Mouse (Mus musculus): ENCODE data around the gene Wdr25. TPM values are rescaled to one million over a fixed set of nuclear protein-coding genes. Genes with fewer than 3 reads are reported as not detected.
A peak's percentile ranks its signal among the peaks of the same experiment; 100 is the strongest.

Gene Wdr25
- polyA plus RNA-seq, 1 experiment from 2014 or later, result 9.9 TPM

DNA sequence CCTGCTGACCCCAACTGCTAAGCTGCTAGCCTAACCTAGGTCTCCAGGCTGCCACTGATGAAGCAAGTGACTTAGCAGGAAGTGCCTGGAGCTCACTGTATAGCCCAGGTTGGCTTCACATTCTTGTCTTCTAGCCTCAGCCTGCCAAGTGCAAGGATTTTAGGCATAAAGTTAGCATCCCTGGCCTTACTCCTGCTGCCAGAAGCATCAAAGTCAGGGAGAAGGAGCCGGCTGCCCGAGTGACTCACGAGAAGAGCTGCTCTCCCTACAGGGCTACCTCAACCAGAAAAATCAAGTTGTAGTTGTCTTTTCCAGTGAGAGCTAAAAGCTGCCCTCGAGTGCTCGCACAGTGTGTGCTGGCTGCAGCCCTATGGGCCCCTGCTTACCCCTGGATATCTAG is 34.9 kb upstream of the Wdr25 start:
- no peak for ATAC-seq (ENCODE audit: low FRiP score, low TSS enrichment)
- no peaks in the 10 kb centered on the region for H3K27me3 ChIP-seq (ENCODE audit: insufficient read depth, low read length)
- H3K4me3 ChIP-seq (ENCODE audit: low read length), result no peak overlapping the region
- H3K4me1 ChIP-seq (ENCODE audit: insufficient read depth, low read length), result no peaks in the 10 kb centered on the region
- no peak overlapping the region for H3K27ac ChIP-seq (ENCODE audit: low read length)
- no peak overlapping the region for H3K9ac ChIP-seq (replicated peaks; ENCODE audit: low read length)
- WGBS, result 74% methylated on average over 5 of the region's 5 CpGs
- H3K4me2 ChIP-seq (replicated peaks; ENCODE audit: low read depth, low read length), result no peak overlapping the region
- H3K9me3 ChIP-seq (ENCODE audit: low read length), result no peaks in the 10 kb centered on the region
- peaks cover 34% of the 10 kb centered on the region for H3K36me3 ChIP-seq (ENCODE audit: insufficient read depth, low read length)

DNA sequence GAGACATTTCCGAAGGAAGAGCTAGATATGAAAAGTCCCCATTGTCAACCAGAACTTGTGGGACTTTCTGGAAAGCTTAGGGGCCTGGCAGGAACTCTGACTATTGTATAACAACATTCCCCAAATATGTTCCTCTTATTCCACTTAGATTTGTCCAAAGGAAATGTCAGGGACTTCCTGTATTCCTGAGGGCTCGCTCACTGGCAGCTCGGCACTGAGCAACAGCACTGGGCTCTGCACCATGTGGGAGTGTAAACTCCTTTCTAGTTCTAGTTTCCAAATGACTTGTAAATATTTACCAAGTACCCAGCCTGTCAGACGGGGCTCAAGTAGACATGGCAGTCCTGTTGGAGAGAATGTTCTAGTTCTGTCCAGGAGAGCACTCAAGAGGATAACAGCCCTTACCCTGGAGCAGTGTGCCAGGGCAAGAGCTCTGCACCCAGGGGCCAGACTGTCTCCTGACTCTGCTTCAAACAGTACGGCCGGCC is 28.4 kb upstream of the Wdr25 start:
- Histone ChIP-seq H3K27me3 (ENCODE audit: insufficient read depth, low read length) (no peaks in the 10 kb centered on the region), H3K36me3 (ENCODE audit: insufficient read depth, low read length) (peaks cover 92% of the 10 kb centered on the region), H3K27ac (ENCODE audit: low read length) (no peak overlapping the region), H3K4me1 (ENCODE audit: insufficient read depth, low read length) (0 out of 2 replicates have a peak, but pooled peaks cover 2% of the 10 kb centered on the region), H3K4me2 (replicated peaks; ENCODE audit: low read depth, low read length) (no peak overlapping the region), H3K4me3 (ENCODE audit: low read length) (no peak overlapping the region), H3K9ac (replicated peaks; ENCODE audit: low read length) (no peak overlapping the region), H3K9me3 (ENCODE audit: low read length) (no peaks in the 10 kb centered on the region)
- no peak for ATAC-seq (ENCODE audit: low FRiP score, low TSS enrichment)
- WGBS, result 76% methylated on average over 6 of the region's 6 CpGs

DNA sequence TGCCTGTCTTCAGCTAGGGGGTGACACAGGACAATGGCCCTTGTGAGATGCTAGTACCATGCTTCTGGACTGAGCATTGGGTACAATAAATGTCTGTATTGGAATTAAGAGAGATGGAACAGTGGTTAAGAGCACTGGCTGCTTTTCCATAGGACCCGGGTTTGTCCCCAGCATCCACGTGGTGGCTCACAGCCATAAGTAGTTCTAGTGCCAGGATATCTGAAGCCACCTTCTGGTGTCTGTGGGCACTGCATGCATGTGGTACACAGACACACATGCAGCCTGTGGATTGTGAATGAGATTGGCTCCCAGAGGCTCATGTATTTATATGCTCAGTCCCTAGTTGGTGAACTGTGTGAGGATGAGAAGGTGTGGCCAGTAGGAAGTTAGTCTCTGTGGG is 23.9 kb upstream of the Wdr25 start:
- H3K36me3 ChIP-seq (ENCODE audit: insufficient read depth, low read length), result peaks cover 67% of the 10 kb centered on the region

DNA sequence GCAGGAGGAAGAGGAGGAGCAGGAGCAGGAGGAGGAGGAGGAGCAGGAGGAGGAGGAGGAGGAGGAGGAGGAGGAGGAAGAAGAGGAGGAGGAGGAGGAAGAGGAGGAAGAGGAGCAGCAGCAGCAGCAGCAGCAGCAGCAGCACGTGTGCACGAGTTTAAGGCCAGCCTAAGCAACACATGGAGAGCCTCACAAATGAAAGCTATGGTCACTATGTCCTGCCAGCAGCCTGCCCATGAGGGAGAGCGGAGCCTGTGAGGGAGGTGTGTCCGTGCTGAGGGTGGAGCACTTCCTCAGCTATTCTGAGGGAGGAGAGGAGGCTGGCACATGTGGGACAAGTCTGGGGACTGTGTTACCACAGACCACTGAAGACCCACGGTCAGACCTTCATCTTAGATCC is 20.3 kb upstream of the Wdr25 start:
- no peak for ATAC-seq (ENCODE audit: low FRiP score, low TSS enrichment)

More for the DNA sequence above, 23.9 kb upstream of the Wdr25 start:
- Histone ChIP-seq H3K4me3 (ENCODE audit: low read length) (no peak overlapping the region), H3K4me2 (replicated peaks; ENCODE audit: low read depth, low read length) (no peak overlapping the region), H3K27me3 (ENCODE audit: insufficient read depth, low read length) (no peaks in the 10 kb centered on the region), H3K9me3 (ENCODE audit: low read length) (no peaks in the 10 kb centered on the region), H3K27ac (ENCODE audit: low read length) (no peak overlapping the region), H3K9ac (replicated peaks; ENCODE audit: low read length) (no peak overlapping the region), H3K4me1 (ENCODE audit: insufficient read depth, low read length) (0 out of 2 replicates have a peak, but pooled peaks cover 2% of the 10 kb centered on the region)
- ATAC-seq (ENCODE audit: low FRiP score, low TSS enrichment), result no peak
- WGBS, result 86% methylated on average over 2 of the region's 2 CpGs

DNA sequence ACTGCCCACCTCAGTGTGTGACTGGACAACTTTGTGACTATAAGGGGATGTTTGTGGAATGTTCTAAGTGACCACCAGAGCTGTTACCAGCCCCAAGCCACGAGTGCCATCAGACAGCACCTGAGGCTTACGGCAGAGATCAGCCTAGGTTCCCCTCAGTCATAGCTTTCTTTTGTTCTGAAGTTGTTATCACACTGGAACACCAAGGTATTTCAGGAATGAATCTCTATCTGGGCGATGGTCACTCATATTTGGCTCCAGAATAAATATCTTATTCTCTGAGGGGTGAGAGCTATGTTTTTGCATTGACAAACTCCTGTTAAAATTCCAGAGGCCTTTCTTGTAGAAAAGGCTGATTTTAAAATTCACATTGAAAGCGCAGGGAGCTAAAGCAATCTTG is 14.3 kb upstream of the Wdr25 start:
- peaks cover 41% of the 10 kb centered on the region for H3K36me3 ChIP-seq (ENCODE audit: insufficient read depth, low read length)
- WGBS, result 88% methylated on average over 4 of the region's 4 CpGs

More for the DNA sequence above, 20.3 kb upstream of the Wdr25 start:
- H3K4me3 ChIP-seq (ENCODE audit: low read length), result no peak overlapping the region
- WGBS, result 67% methylated on average over 5 of the region's 5 CpGs
- H3K9ac ChIP-seq (replicated peaks; ENCODE audit: low read length), result no peak overlapping the region
- no peaks in the 10 kb centered on the region for H3K4me1 ChIP-seq (ENCODE audit: insufficient read depth, low read length)
- H3K27me3 ChIP-seq (ENCODE audit: insufficient read depth, low read length), result no peaks in the 10 kb centered on the region
- H3K9me3 ChIP-seq (ENCODE audit: low read length), result no peaks in the 10 kb centered on the region
- peaks cover 43% of the 10 kb centered on the region for H3K36me3 ChIP-seq (ENCODE audit: insufficient read depth, low read length)
- H3K4me2 ChIP-seq (replicated peaks; ENCODE audit: low read depth, low read length), result no peak overlapping the region
- H3K27ac ChIP-seq (ENCODE audit: low read length), result no peak overlapping the region

DNA sequence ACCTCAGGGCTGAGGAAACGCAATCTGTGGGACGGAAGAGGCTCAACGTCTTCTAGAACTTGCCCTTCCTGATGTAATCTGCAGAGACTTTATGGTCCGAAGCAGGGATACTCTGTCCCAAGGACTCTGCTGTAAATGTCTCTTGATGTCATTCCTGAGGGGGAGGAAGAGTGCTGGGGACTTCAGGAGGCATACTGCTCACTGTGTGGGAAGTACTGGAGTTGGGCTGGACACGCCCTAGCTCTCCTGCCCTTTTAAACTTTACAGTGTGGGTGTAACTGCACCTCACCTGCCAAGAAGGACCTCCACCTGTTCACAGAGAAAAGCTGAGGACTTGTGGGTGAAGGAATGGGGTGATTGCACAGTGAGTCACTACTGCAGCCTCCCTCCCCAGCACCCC is 12.8 kb upstream of the Wdr25 start:
- ATAC-seq (ENCODE audit: low FRiP score, low TSS enrichment), result peak; percentile 67; the same call in 1 of the 2 replicates
- H3K36me3 ChIP-seq (ENCODE audit: insufficient read depth, low read length), result peaks cover 38% of the 10 kb centered on the region; the same call in 1 of the 2 replicates
- H3K9me3 ChIP-seq (ENCODE audit: low read length), result no peaks in the 10 kb centered on the region
- whole genome bisulfite sequencing, result 60% methylated on average over 5 of the region's 5 CpGs
- H3K27me3 ChIP-seq (ENCODE audit: insufficient read depth, low read length), result no peaks in the 10 kb centered on the region
- H3K4me1 ChIP-seq (ENCODE audit: insufficient read depth, low read length), result no peaks in the 10 kb centered on the region
- H3K9ac ChIP-seq (replicated peaks; ENCODE audit: low read length), result no peak overlapping the region
- no peak overlapping the region for H3K4me2 ChIP-seq (replicated peaks; ENCODE audit: low read depth, low read length)
- H3K27ac ChIP-seq (ENCODE audit: low read length), result no peak overlapping the region
- no peak overlapping the region for H3K4me3 ChIP-seq (ENCODE audit: low read length)

More for the DNA sequence above, 14.3 kb upstream of the Wdr25 start:
- Histone ChIP-seq H3K4me1 (ENCODE audit: insufficient read depth, low read length) (no peaks in the 10 kb centered on the region), H3K4me3 (ENCODE audit: low read length) (no peak overlapping the region), H3K9ac (replicated peaks; ENCODE audit: low read length) (no peak overlapping the region), H3K27ac (ENCODE audit: low read length) (no peak overlapping the region), H3K4me2 (replicated peaks; ENCODE audit: low read depth, low read length) (no peak overlapping the region), H3K27me3 (ENCODE audit: insufficient read depth, low read length) (no peaks in the 10 kb centered on the region), H3K9me3 (ENCODE audit: low read length) (no peaks in the 10 kb centered on the region)
- no peak for ATAC-seq (ENCODE audit: low FRiP score, low TSS enrichment)

DNA sequence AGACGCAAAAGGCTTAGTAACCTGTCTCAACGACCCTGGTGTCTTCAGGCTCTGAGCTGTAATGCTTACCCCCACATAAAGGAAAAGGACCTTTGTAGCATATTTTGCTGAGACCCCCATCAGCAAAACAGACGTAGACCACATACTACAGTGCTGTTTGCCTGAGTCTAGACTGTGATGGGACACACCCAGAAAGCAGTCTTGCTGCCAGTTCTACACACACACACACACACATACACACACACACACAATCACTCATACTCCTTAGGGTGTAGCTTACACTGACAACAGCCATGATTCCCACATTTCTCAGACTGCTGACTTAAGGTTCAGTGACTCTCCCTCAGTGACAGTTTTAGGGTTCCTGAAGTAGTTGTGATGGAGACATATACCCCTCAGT is 12.2 kb upstream of the Wdr25 start:
- Histone ChIP-seq H3K36me3 (ENCODE audit: insufficient read depth, low read length) (peaks cover 41% of the 10 kb centered on the region; the same call in 1 of the 2 replicates), H3K4me1 (ENCODE audit: insufficient read depth, low read length) (no peaks in the 10 kb centered on the region), H3K4me3 (ENCODE audit: low read length) (no peak overlapping the region), H3K9ac (replicated peaks; ENCODE audit: low read length) (no peak overlapping the region), H3K9me3 (ENCODE audit: low read length) (no peaks in the 10 kb centered on the region), H3K27ac (ENCODE audit: low read length) (no peak overlapping the region), H3K27me3 (ENCODE audit: insufficient read depth, low read length) (no peaks in the 10 kb centered on the region), H3K4me2 (replicated peaks; ENCODE audit: low read depth, low read length) (no peak overlapping the region)
- ATAC-seq (ENCODE audit: low FRiP score, low TSS enrichment), result no peak
- 84% methylated on average over 3 of the region's 3 CpGs for WGBS

DNA sequence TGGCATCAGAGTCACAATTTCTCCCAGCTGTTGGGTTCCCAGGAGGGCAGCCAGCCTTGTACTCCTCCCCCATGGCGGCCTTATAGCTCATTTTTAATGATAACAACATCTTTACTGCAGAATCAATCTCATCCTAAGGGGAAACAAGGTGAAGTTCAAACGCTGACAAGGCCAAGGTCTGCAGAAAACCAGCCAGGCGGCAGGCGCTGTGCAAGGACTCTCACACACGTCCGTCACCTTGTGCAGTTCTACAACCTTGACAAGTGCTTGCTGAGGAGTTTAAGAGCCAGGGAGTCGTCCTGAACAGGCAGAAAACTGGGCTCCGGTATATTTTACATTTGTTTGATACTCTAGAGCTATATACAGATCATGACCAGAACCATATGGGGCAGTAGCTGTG is 10.7 kb upstream of the Wdr25 start:
- H3K36me3 ChIP-seq (ENCODE audit: insufficient read depth, low read length), result peaks cover 54% of the 10 kb centered on the region
- H3K27ac ChIP-seq (ENCODE audit: low read length), result no peak overlapping the region
- no peaks in the 10 kb centered on the region for H3K27me3 ChIP-seq (ENCODE audit: insufficient read depth, low read length)
- no peaks in the 10 kb centered on the region for H3K4me1 ChIP-seq (ENCODE audit: insufficient read depth, low read length)
- no peak overlapping the region for H3K9ac ChIP-seq (replicated peaks; ENCODE audit: low read length)
- H3K9me3 ChIP-seq (ENCODE audit: low read length), result no peaks in the 10 kb centered on the region
- no peak overlapping the region for H3K4me2 ChIP-seq (replicated peaks; ENCODE audit: low read depth, low read length)
- 84% methylated on average over 8 of the region's 8 CpGs for WGBS
- no peak overlapping the region for H3K4me3 ChIP-seq (ENCODE audit: low read length)
- ATAC-seq (ENCODE audit: low FRiP score, low TSS enrichment), result no peak

DNA sequence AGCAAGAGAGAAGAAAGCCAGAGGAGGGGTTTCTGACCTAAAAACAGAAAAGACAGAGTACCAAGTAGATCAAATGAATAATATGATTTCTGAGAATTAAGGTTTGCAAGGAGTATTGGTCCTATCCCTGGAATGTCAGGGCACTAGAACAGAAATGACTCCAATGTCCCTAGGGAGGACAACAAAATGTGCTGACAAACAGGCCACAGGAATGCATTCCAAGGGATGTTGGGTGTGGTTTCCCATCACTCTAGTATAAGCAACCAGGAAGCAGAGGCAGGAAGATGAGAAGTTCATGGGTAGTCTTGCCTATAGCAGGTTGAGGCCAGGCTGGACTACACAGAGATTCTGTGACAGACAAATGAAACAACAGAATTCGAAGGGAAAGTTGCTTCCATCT is 7.5 kb upstream of the Wdr25 start:
- H3K4me1 ChIP-seq (ENCODE audit: insufficient read depth, low read length), result no peaks in the 10 kb centered on the region
- no peak overlapping the region for H3K4me2 ChIP-seq (replicated peaks; ENCODE audit: low read depth, low read length)
- WGBS, result 88% methylated on average over 1 of the region's 1 CpGs
- H3K9me3 ChIP-seq (ENCODE audit: low read length), result no peaks in the 10 kb centered on the region
- peaks cover 42% of the 10 kb centered on the region for H3K36me3 ChIP-seq (ENCODE audit: insufficient read depth, low read length)
- H3K27ac ChIP-seq (ENCODE audit: low read length), result no peak overlapping the region
- no peak overlapping the region for H3K4me3 ChIP-seq (ENCODE audit: low read length)
- no peaks in the 10 kb centered on the region for H3K27me3 ChIP-seq (ENCODE audit: insufficient read depth, low read length)
- no peak overlapping the region for H3K9ac ChIP-seq (replicated peaks; ENCODE audit: low read length)
- ATAC-seq (ENCODE audit: low FRiP score, low TSS enrichment), result no peak

DNA sequence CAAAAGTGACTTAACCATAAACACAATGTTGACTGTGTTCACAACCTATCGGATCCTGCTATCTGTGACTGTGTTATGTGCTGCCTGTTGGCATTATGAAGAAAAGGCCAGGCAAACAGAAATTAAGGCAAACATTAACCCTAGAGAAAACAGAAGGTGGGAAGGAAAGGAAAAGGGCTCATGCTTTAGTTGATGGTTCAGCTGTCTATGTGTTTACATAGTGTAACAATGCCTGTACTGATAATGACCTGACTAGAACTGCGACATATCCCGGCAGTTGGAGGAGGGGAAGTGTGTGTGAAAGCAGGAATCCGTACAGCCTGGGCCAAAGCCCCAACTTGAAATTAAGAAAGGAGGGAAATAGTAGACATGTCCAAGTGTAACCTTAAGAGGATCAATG is 6.4 kb upstream of the Wdr25 start:
- H3K27ac ChIP-seq (ENCODE audit: low read length), result no peak overlapping the region
- no peaks in the 10 kb centered on the region for H3K27me3 ChIP-seq (ENCODE audit: insufficient read depth, low read length)
- no peaks in the 10 kb centered on the region for H3K9me3 ChIP-seq (ENCODE audit: low read length)
- no peak overlapping the region for H3K4me3 ChIP-seq (ENCODE audit: low read length)
- H3K36me3 ChIP-seq (ENCODE audit: insufficient read depth, low read length), result peaks cover 38% of the 10 kb centered on the region
- WGBS, result 79% methylated on average over 4 of the region's 4 CpGs
- H3K4me2 ChIP-seq (replicated peaks; ENCODE audit: low read depth, low read length), result no peak overlapping the region
- no peak for ATAC-seq (ENCODE audit: low FRiP score, low TSS enrichment)
- no peak overlapping the region for H3K9ac ChIP-seq (replicated peaks; ENCODE audit: low read length)
- no peaks in the 10 kb centered on the region for H3K4me1 ChIP-seq (ENCODE audit: insufficient read depth, low read length)
